Mouse (Mus musculus) erythroblast, embryonic 14.5 days (primary cell): ENCODE measurements around the gene Arsg.

Source experiments
- GATA1 ChIP-seq: IDR thresholded peaks from 2 replicates; pipeline ENCODE4 v1.6.1; 2012; ENCODE audit warnings: low read length, inconsistent platforms, mixed read lengths
- TAL1 ChIP-seq: IDR thresholded peaks from 3 replicates; pipeline ENCODE4 v1.6.1; 2012; ENCODE audit warnings: low read length, inconsistent platforms, mixed read lengths

DNA sequence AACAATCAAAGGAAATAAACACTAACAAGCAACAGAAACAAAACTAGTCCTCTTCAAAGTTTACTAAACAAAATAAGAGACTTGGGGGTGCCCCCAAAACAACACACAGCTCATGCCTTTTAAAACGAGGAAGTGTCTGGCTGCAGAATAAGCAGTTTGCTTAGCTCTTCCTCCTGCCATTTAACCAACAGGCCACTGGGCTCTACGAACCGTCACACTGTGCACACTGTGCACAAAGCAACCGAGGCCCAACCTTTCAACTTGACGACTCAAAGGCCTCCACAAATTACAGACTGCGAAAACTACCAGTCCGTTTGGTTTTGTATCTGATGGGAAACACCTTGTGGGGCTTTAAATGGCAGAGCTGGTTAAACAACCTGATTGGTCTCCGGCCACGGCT lies 3.0 kb upstream of the Arsg start:
- TF ChIP-seq GATA1 (no peak), TAL1 (no peak)
